Mouse (Mus musculus) megakaryocyte progenitor cell, adult 5-6 weeks (primary cell): ENCODE results near the gene Zfp148. TPM values are rescaled to one million over a fixed set of nuclear protein-coding genes. Genes with fewer than 3 reads are reported as not detected.

Source experiments
- ATAC-seq: replicated peaks from 2 replicates; pipeline ENCODE4 v1.8.0; 2016; ENCODE audit warnings: mild to moderate bottlenecking, moderate TSS enrichment, inconsistent platforms; ENCODE audit not compliant: poor library complexity
- total RNA-seq, 2 experiments: library from RNA; stranded (forward) in 1 of 2; stranded (reverse) in 1 of 2; fragments of 157-497, 149-512 nt in 1 of 2; fragments of 200-1000 nt in 1 of 2; gene quantifications; 2 replicates each; pipeline versions ENCODE4 v1.2.3 to v1.2.4; 2015 to 2017

The Zfp148 gene
- total RNA-seq, 2 experiments from 2014 or later: 29.4 to 73.5 TPM

DNA sequence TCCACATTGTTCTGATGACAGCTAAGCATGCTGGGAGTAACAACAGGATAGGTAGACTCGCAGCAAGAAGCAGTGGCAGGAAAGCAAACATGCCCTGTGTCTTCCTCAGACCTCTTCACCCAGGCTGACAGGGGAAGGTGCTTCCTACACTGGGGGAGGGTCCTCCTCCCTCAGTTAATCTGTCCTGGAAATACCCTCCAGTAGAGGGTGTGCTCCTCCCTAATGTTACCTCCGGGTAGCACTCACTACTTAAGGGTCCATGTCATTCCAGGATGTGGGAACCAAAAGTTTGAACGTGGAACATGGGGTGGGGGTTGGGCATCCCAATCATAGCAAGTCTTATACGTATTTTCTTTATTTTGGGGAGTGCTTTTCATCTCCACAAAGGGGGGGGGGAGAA is 141.9 kb downstream of the Zfp148 start:
- no peak for ATAC-seq

DNA sequence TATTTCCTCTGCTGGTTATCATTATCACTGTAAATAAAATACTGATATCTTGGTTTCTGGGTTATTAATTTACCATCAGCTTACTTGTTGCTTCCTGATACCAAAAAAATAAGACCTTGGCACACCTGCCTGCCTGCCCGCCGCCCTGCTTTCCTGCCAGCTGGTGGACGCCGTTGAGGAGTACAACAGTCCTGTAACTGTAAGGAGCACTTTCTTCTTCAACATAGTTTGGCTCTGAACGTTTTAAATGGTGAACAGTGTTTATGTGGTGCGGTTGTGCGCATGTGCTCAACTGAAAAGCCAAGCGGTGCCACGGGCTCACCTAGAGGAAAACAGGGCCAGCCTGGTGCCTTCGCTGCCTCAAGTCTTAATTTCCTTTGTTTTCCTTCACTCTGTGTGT is 142.9 kb downstream of the Zfp148 start:
- no peak for ATAC-seq

- ATAC-seq: peak; percentile 37; the same call in 1 of the 2 replicates
Measured at GRCm38 (mm10) chr16:33529502-33530454, 149.1 kb downstream of the Zfp148 start.

- ATAC-seq: no peak
Measured at GRCm38 (mm10) chr16:33531184-33531583, 150.5 kb downstream of the Zfp148 start.

GRCm38 (mm10) chr16:33536456-33536855 is 155.8 kb downstream of the Zfp148 start:
- no peak for ATAC-seq

- no peak for ATAC-seq
Measured at GRCm38 (mm10) chr16:33537499-33538225, 157.0 kb downstream of the Zfp148 start.

DNA sequence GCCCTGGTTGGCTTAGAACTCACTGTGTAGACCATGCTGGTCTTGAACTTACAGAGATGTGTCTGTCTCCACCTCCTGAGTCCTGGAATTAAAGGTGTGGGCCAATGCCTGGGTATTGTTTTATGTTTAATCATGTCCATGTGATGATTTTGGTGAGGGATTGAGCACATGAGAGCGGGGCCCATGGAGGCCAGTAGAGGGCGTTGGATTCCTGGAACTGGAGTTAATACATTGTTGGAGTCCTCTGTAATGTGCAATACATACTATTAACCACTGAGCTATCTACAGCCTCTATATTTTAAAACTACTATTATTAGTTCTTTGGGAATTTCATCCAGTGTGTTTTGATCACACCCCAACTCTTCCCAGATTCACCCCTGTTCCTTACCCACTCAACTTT is 163.7 kb downstream of the Zfp148 start:
- no peak for ATAC-seq

- ATAC-seq: no peak
Measured at GRCm38 (mm10) chr16:33545530-33545929, 164.9 kb downstream of the Zfp148 start.

- ATAC-seq: no peak
Measured at GRCm38 (mm10) chr16:33553689-33554342, 173.2 kb downstream of the Zfp148 start.

Other genes with a start within 250 kb of the Zfp148 start
- 8.7 and 9.3 TPM in 2 replicates for gene Osbpl11, start 195.8 kb upstream of the Zfp148 start, total RNA-seq (2015)
- 17.2 and 17.7 TPM in 2 replicates for gene Osbpl11, start 195.8 kb upstream of the Zfp148 start, total RNA-seq (2017)
- gene Snx4, start 129.4 kb upstream of the Zfp148 start, total RNA-seq (2015): 71.2 TPM in 2 replicates
- gene Snx4, start 129.4 kb upstream of the Zfp148 start, total RNA-seq (2017): 76.7 and 86.1 TPM in 2 replicates
- gene Slc12a8, start 136.5 kb downstream of the Zfp148 start, total RNA-seq (2015): not detected in 2 replicates
- not detected in 2 replicates for gene Slc12a8, start 136.5 kb downstream of the Zfp148 start, total RNA-seq (2017)